Mouse (Mus musculus) B cell, adult 2 months (primary cell): ENCODE results near the gene Ier5l.

Source experiments
- DNase-seq, 2 experiments: peaks; one replicate each; pipeline ENCODE4 v3.0.0; 2022

The Ier5l gene

GRCm38 (mm10) chr2:30474039-30474438, at the start of gene Ier5l:
Ier5l (minus strand) TSS chr2:30474219.
- DNase-seq, result peak; percentile 82 to 84

GRCm38 (mm10) chr2:30523727-30524126, 49.7 kb upstream of the Ier5l start:
- no peak for DNase-seq

DNA sequence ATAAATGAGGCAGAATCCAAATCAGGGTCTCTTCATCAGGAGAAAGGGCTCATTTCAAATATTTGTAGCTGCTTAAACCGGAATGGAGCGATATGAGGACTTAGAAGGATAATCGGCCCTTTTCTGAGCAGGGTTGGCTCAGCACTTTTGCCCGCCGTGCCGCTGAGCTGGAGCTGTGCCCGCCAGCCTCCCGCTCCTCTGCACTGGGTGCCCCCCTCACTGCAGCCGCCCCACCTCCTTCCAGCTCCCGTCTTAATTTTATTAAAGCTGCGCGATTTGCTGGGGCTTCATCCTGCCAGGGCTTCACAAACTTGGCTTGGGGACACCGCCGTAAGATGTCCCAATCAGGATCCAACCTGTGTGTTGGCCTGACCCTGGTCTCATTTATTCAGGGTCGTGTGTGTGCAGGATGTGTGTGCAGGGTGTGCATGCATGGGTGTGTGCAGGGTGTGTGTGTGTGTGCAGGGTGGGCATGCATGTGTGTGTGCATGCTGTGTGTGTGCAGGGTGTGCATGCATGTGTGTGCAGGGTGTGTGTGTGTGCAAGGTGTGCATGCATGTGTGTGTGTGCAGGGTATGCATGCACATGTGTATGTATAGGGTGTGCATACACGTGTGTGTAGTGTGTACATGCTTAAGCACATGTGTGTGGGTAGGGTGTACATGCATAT, 36.8 kb upstream of the Ier5l start:
- no peak for DNase-seq

GRCm38 (mm10) chr2:30507138-30507727, 33.2 kb upstream of the Ier5l start:
- no peak for DNase-seq

GRCm38 (mm10) chr2:30503677-30504621, 29.9 kb upstream of the Ier5l start:
- no peak for DNase-seq

- DNase-seq, result no peak
Measured at GRCm38 (mm10) chr2:30501701-30502100, 27.7 kb upstream of the Ier5l start.

DNA sequence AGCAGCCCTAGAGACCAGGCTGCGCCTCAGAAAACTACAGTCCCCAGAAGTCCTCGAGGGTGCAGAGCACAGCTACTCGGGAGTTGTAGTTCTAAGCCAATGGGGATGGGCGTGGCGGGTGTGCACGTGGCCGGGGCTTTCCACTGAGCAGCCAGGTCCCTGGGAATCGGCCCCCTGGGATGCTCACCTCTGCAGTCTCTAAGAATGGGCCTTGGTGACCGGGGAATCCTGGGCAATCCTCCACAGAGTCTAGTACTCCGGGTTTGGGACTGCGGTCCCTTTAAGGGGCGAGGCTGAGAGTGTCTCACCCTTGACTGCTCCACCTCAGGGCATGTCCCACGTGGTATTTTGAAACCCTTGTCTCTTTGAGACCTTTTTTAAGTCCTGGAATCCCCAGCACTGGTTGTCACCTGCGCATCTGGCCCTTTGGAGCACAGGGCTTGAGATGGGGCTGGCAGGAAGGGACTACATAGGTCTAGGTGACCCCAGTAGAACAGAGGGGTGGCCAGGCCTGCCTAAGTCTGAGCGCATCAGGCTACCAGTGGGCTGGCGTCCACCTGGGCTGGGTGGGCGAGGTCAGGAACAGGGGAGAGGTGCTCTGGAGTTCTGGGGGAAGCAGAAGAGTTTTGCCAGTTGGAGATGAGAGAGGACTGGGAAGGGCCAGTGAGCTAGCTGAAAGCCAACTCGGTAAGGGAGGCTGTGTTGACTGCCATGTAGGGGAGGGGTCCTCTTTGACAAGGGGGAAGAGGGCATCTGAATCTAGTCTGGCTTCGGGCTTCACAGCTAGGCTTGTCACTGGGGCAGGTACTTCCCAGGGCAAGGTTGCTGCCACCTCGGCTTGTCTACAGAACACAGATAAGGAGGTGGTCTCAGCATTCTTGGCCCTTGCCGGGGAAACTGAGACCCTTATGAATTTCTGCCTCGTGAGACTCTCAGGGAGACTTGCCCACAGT, 22.2 kb upstream of the Ier5l start:
- peak; percentile 70 to 71 for DNase-seq

- DNase-seq, result no peak
Measured at GRCm38 (mm10) chr2:30495000-30495908, 21.2 kb upstream of the Ier5l start.

DNA sequence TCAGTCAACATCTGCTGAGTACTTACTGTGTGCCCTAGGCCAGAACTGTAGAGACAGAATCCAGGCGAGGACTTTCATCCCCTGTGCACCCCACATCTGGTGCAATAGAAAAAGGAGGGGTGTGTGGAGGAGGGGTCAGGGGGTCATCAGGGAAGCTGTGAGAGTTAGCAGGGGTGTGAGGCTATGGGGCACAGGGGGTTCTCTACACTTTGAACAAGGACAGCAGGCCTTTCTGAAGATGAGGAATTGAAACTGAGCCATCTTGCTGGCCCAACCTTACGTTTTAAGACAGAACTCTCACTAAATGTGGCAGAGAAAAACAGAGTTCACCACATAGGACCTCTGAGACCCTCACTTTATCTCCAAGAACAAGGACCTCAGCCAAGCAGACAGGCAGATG, 16.4 kb upstream of the Ier5l start:
- no peak for DNase-seq

GRCm38 (mm10) chr2:30487597-30487996, 13.6 kb upstream of the Ier5l start:
- DNase-seq, result no peak

DNA sequence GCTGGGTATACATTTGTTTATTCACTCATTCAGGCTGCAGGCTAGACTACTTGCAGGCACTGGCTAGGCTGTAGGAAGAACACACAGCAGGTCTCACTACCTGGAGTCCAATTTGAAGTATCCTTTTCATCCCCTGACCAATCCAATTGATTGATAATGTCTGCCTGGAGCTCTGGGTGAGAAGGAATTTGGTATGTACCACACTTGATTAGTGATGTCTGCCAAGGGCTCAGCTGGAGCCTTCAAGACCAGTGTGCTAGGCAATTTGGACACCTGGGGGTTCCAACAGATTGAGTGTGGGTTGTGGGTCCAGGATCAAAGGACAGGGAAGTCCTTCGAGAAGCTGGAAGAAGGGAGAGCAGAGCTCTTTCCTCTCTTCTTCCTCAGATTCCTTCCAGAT, 4.5 kb upstream of the Ier5l start:
- DNase-seq, result no peak

DNA sequence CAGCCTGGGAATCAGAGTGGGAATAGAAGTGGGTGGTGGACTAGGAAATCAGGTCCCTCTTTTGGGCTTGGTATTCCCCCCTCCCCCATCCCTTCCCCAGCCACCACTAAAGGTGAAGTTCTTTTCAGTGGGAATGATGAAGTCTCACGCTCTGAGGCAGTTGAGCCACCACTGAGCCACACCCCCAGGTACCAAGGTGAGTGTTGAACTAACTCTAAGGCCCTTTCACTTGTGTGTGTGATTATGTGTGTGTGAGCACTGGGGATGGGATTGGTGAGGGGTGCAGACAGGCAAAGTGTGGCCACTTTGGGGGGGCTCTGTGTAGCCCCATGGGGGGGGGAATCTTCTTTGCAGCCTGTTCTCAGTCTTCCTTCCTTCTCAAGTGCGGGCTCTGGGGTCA, 2.2 kb upstream of the Ier5l start:
- DNase-seq, result no peak

DNA sequence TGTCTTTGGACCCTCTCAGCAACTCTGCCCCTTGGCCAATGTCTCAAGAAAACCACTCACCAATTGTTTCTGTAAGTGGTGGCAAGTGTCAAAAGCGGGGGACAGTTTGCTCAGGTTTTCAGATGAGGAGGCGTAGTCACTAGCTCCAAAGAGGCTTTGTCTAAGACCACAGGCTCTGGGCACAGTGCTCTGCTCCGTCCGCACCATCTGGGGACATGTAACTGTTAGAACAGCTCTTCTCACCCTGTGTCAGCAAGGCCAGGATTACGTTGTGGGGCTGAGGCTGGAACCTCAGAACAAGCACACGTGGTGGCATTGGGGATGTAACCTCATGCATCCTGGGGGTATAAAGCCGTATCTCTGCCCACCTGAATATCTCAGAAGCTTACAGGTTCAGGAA, 1.4 kb upstream of the Ier5l start:
- DNase-seq, result no peak

- no peak for DNase-seq
Measured at GRCm38 (mm10) chr2:30474776-30475175, 757 bp upstream of the Ier5l start.

- peak in 1 of 2 experiments; percentile 61 for DNase-seq
Measured at GRCm38 (mm10) chr2:30473431-30474031, 488 bp downstream of the Ier5l start.

DNA sequence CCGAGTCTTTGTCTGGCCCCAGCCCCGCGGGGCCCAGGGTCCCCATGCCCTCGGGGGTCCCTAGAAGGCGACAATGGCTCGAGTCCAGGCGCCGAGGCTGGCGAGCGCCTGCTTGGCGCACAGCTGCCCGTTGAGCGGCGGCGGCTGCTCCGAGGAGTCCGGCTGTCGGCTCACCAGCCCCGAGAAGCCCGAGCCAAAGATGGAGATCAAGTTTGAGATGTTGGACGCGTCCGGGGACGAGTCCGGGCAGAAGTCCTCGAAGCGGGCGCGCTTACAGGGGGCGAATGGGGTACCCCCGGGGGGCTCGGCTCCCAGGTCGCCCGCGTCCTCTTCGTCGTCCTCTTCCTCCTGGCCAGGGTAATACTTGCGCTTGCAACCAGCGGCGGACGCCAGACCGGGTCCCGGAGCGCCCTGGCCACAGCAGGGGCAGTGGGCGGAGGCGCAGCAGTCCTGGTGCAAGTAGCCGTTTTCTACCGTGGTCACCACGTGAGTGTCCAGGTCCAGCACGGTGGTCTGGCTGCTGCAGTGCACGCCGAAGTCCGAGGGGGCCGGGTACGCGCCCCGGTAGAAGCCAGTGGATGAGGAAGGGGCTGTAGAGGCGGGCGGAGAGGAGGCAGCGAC, 1.2 kb downstream of the Ier5l start:
- peak; percentile 24 to 32 for DNase-seq

DNA sequence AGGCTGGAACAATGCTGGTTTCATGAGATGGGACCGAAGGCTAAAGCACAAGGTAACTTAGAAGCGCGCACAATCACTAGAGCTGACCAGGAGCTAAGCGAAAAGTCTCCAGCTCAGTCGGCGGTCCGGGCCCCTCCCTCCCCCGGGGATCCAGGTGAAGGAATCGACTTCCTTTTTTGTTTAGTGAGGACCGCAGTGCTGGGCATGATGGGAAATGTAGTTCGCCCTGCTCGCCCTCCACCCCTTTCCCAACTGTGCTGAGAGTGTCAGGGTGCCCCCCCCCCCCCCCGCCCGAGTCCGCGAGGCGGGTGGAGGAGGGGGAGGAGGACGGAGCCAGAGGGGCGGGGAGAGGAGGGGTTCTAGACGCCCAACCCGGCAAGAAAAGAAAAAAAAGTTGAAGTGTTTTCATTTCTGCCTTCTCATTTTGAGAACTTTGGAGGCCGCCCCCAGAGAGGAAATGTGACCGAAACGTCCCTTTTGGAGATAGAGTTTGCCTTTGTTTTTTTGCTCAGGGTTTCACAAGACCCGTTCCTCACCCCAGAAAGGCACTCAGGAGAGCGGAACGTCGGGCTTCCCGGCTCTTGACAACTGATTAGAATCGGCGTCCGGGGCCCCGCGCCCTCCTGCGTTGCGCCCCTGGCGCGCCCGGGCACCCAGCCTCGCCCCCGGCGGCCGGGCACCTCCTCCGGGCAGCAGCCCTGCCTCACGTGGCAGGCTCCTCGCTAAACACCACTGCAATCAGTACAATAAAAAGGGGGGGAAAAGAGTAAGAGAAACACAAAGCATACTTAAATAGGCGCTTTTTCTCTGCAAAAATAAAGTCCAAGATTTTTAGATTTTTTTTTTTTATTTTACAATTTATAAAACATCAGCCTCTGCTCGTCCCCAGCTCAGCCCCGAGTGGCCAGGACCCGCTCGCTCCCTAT, 2.0 kb downstream of the Ier5l start:
- peak; percentile 81 to 86 for DNase-seq

GRCm38 (mm10) chr2:30471051-30471450, 3.0 kb downstream of the Ier5l start:
- DNase-seq, result no peak
